Mouse (Mus musculus) frontal cortex, postnatal 10 days (tissue): Measurements from ENCODE around the gene Card6.

Experiments
- DNase-seq, 2 experiments: peaks; one replicate each; pipeline ENCODE4 v3.0.0; 2022; ENCODE audit warnings: low spot score in 2 of 2, mixed read lengths in 1 of 2

Card6 gene

GRCm38 (mm10) chr15:5107686-5108654 lies at the start of gene Card6:
TSS of gene Card6 (minus strand) at chr15:5108539.
- no peak for DNase-seq

DNA sequence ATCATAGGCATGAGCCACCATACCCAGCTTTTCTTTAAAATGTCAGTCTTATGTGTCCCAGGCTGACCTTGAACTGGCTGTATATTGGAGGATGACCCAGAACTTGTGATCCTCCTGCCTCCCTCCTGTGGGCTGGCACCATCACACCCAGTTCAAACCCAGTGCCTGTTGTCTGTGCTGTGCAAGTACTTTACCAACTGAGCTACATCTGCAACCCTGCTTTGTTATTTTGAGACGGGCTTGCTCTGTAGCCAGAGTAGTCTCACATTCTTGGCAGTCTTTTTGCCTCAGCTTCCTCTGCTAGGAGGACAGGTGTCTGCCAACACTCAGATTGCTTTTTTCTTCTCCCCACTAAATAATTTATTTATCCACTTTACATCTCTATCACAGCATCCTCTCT lies 49.0 kb upstream of the Card6 start:
- DNase-seq = no peak

DNA sequence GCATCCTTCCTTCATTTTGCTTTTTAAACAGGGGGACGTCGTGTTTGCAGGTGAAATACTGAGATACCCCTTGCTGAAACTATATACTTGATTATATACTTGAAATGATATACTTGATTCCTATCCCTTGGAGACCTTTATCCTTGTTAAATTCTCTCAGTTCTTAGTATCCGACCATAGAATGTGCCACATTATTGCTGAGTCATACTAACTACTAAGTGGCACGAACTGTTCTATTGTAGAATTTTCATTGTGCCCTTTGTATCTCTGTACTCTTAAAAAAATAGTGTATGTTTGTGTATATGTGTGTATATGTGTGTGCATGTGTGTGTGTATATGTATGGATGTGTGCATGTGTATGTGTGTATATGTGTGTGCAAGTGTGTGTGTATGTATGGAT lies 48.0 kb upstream of the Card6 start:
- DNase-seq = no peak

DNA sequence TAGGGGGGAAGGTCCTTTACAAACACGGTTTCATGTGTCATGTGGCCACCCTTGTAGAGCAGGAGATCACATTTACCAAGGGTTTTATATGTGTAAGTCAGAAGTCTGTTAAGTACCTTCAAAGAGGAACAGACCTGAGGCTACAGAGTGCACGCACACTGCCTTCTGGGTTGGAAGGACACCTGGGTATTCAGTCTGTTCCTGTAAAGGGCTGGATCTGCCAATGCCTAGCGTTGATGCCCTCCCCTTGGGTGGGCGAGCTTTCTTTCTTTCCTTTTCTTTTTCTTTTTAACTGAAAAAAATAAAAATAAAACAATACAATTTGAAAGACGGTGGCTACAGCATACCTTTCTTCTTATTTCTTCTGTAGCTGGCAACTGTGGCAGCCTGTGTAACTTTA lies 46.8 kb upstream of the Card6 start:
- no peak for DNase-seq

DNA sequence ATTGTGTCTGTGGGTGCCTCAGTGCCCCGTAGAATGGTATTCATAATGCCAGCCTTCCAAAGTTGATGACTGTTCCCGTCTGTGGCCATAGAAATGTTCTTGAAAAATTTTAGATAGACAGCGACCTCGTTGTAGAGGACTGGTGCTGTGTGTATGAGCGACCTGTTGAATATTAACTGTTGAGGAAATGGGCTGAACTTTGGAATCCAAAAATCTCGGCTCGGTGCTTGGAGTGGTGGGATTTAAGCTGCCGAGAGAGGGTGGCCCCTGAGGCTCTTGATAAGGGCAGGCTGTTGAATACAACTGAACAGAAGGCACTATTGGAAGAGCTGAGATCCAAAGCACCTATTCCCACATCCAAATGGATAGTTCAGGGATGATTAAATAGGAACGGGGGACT lies 46.3 kb upstream of the Card6 start:
- DNase-seq = no peak

- DNase-seq = no peak
Observed at GRCm38 (mm10) chr15:5152171-5152570, 43.8 kb upstream of the Card6 start.

GRCm38 (mm10) chr15:5149187-5149586 lies 40.8 kb upstream of the Card6 start:
- DNase-seq = no peak

DNA sequence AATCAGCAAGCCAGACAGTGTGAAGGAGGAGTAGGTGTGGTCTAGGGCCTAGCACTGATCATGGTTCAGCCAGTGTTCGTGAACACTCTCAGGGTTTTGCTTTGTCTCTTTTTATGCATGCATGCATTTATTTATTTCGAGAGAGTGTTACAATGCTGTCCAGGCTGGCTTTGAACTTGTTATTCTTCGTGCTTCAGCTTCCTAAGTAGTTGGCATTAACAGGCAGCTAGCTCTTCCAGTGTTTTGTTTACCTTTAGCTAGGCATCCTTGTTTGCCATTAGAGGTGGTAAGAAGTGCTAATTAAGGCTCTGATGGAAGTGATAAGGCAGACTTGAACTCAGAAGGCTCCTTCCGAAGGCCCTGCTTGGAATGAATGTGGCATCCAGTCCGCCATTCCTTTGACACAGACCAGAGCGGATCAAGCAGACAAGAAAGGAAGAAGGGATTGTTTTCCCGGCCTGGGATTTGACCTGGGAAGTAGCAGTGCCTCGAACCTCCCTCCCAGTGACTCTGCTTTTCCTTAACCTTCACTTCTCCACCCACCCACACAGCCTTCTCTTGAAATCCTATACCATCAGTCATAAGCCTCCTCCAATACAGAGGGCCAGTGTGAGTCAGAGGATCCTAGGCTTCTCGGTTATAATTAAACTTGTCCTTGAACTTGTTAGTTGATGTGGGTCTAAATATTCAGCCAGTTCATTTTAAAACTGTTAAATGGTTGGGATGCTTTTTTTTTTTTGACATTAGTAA lies 37.0 kb upstream of the Card6 start:
- DNase-seq = no peak

GRCm38 (mm10) chr15:5144021-5144778 lies 35.9 kb upstream of the Card6 start:
- DNase-seq = peak; percentile 73 to 79

- peak; percentile 32 to 77 for DNase-seq
Observed at GRCm38 (mm10) chr15:5143361-5144020, 35.2 kb upstream of the Card6 start, which contains the start of gene Prkaa1. TSS of gene Prkaa1 (plus strand) at chr15:5143861.

DNA sequence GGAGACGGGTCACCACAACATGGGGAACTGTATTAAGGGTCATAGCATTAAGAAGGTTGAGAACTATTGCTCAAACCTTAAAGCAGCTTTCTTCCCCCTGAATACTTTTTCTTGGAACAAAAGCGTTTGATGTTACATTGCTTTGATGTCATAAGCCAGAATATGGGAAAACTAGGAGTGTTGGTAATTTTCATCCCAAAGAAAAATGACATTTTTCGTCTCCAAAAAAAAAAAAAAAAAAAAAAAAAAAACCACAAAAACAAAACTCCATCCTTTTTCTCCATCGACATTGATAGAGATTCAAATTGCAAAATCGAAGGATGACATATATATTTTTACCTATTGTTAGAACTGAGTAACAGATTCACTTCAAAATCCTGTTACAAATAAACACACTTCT lies 34.4 kb upstream of the Card6 start:
- DNase-seq = no peak

- no peak for DNase-seq
Observed at GRCm38 (mm10) chr15:5142047-5142446, 33.7 kb upstream of the Card6 start.

DNA sequence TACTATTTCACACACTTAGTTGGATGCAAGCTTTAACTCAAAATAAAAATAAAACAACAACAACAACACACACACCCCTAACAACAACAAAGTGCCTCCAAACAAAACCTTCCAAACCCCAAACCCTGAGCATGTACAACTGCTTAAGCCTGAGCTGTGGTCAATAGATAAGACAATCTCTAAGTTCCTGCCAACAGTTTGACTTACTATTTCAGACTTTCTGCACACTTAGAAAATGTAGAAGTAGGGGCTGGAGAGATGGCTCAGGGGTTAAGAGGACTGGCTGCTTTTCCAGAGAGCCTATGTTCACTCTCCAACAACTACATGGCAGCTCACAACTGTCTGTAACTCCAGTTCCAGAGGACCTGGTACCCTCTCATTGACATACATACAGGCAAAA lies 32.0 kb upstream of the Card6 start:
- DNase-seq = no peak

GRCm38 (mm10) chr15:5139863-5140262 lies 31.5 kb upstream of the Card6 start:
- DNase-seq = no peak

GRCm38 (mm10) chr15:5139366-5139765 lies 31.0 kb upstream of the Card6 start:
- DNase-seq = no peak

DNA sequence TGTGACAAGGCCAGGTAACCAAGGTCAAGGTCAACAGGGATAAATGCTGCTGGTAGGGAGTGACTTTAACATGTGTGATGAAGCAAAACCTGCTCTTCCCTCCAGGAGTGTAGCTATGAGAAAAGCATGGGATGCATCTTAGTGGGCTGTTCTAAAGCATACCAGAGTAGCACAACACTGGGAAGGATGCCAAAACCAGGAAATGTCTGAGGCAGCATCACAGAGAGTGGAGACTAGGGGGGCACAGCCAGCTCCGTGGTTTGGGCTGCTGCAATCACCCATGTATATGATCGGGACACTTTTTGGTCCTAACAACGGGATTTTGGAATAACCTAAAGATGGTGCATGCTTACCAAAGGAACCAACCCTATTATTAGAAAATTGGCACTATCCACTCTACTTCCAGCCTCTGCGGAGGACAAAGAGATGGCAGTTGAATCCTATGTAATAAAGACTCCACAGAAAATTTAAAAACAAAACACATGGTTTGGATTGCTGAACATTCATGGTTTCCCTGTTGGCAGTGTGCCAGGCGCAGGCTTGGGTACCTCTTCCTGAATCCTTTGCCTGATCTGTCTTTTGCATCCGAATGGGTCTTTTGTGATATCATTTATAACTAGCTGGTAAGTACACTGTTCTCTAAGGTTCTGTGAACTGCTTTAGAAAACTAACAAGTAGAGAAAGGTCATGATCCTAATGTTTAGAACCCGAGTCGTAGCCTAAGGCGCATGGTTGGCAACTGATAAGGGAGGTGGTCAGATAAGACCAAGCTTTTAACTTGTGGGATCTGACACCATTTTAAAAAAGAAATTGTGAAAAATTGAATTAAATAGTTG lies 29.9 kb upstream of the Card6 start:
- no peak for DNase-seq

DNA sequence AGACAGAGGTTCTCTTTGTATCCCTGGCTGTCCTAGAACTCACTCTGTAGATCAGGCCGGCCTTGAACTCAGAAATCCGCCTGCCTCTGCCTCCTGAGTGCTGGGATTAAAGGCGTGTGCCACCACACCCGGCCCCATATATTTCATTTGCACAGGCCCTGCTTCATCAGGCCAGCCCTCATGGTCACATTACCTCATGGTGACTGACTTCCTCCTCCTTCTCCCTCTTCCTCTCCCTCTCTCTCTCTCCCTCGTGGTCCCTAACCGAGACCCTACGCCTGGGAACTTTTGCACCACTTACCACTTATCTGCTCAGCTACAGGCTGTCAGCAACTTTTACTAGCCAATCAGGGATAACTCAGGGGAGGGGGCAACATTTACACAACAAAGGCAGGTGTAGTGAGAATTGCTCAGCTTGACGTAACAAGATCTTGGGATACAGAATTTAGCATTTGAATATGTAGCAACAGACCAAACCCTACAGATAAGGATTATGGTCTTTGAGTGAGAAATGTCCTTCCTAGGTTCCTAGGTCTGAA lies 26.7 kb upstream of the Card6 start:
- no peak for DNase-seq

- no peak for DNase-seq
Observed at GRCm38 (mm10) chr15:5134179-5134578, 25.8 kb upstream of the Card6 start.

- no peak for DNase-seq
Observed at GRCm38 (mm10) chr15:5133301-5133700, 25.0 kb upstream of the Card6 start.
